Mouse (Mus musculus) neural tube, embryonic 11.5 days (tissue): Measurements from ENCODE around the gene Casc3. TPM values are rescaled to one million over a fixed set of nuclear protein-coding genes. Genes with fewer than 3 reads are reported as not detected.

Experiments
- ATAC-seq: fragments of 200-750 bp; cut with Nextera tagmentation; 2 replicates; pipeline ENCODE4 v1.8.0; 2017; ENCODE audit warnings: moderate number of reproducible peaks, mild to moderate bottlenecking, moderate TSS enrichment, moderate library complexity; ENCODE audit not compliant: insufficient read depth, low FRiP score, low TSS enrichment
- DNase-seq: peaks from one replicate; pipeline ENCODE4 v3.0.0-alpha.2; 2015; ENCODE audit warnings: low spot score
- H3K27ac ChIP-seq: fragments of 300-500 bp; sonication (generic); 2 replicates; pipeline ENCODE4 v1.5.1; 2014; ENCODE audit warnings: low read depth, mild to moderate bottlenecking, low read length
- H3K27me3 ChIP-seq: fragments of 300-500 bp; sonication (generic); 2 replicates; pipeline ENCODE4 v1.6.1; 2014; ENCODE audit warnings: mild to moderate bottlenecking, low read length, mixed read lengths; ENCODE audit not compliant: control insufficient read depth, insufficient read depth
- H3K36me3 ChIP-seq: fragments of 300-500 bp; sonication (generic); 2 replicates; pipeline ENCODE4 v1.6.1; 2014; ENCODE audit warnings: mild to moderate bottlenecking, low read length, moderate library complexity, mixed read lengths; ENCODE audit not compliant: control insufficient read depth, insufficient read depth
- H3K4me1 ChIP-seq: fragments of 300-500 bp; sonication (generic); 2 replicates; pipeline ENCODE4 v1.6.1; 2014; ENCODE audit warnings: low read length, mixed read lengths; ENCODE audit not compliant: control insufficient read depth, insufficient read depth
- H3K4me2 ChIP-seq: fragments of 300-500 bp; sonication (generic); 2 replicates; pipeline ENCODE4 v1.6.1; 2014; ENCODE audit warnings: low read depth, mild to moderate bottlenecking, moderate library complexity
- H3K4me3 ChIP-seq: fragments of 300-500 bp; sonication (generic); 2 replicates; pipeline ENCODE4 v1.5.1; 2014; ENCODE audit warnings: low read depth, low read length
- H3K9ac ChIP-seq: fragments of 300-500 bp; sonication (generic); 2 replicates; pipeline ENCODE4 v1.6.1; 2014; ENCODE audit warnings: mild to moderate bottlenecking, low read length
- H3K9me3 ChIP-seq: fragments of 300-500 bp; sonication (generic); 2 replicates; pipeline ENCODE4 v1.6.1; 2016; ENCODE audit warnings: low read length; ENCODE audit not compliant: control insufficient read depth
- WGBS: fragments of 180-500 bp; shearing (Covaris S2); extraction: QIAGEN DNeasy Blood & Tissue Kit; methylation state at CpG from one replicate; pipeline ENCODE4 v1.1.7; 2014; 5-methylcytosine and 5-hydroxymethylcytosine counted together
- polyA plus RNA-seq: library from polyadenylated mRNA; unstranded; fragments of >200 nt; fragmentation: Nextera tagmentation; extraction: Ambion mirVana; gene quantifications from 2 replicates; pipeline ENCODE4 v1.2.1, GENCODE M21; 2014

Casc3 gene
- polyA plus RNA-seq, 1 experiment from 2014 or later, result 59.4 TPM

- DNase-seq (no peak), ATAC-seq (no peak)
- H3K27me3 ChIP-seq, result peaks cover 13% of the 10 kb centered on the region
- no peak overlapping the region for H3K27ac ChIP-seq
- no peak overlapping the region for H3K4me3 ChIP-seq
- peaks cover 2% of the 10 kb centered on the region; the same call in 1 of the 2 replicates for H3K4me1 ChIP-seq
- H3K9me3 ChIP-seq, result no peaks in the 10 kb centered on the region
- peaks cover 3% of the 10 kb centered on the region; the same call in 1 of the 2 replicates for H3K36me3 ChIP-seq
- 79% methylated on average over 9 of the region's 9 CpGs for WGBS
- H3K9ac ChIP-seq, result no peak overlapping the region
- no peak overlapping the region for H3K4me2 ChIP-seq
Observed at GRCm38 (mm10) chr11:98838512-98838911, 33.8 kb downstream of the Casc3 start.

GRCm38 (mm10) chr11:98839402-98839801 is 34.7 kb downstream of the Casc3 start:
- WGBS, result 48% methylated on average over 6 of the region's 6 CpGs
- Histone ChIP-seq H3K9ac (no peak overlapping the region), H3K27me3 (peaks cover 13% of the 10 kb centered on the region), H3K27ac (no peak overlapping the region), H3K4me2 (no peak overlapping the region), H3K9me3 (no peaks in the 10 kb centered on the region), H3K4me1 (peaks cover 2% of the 10 kb centered on the region; the same call in 1 of the 2 replicates), H3K36me3 (peaks cover 2% of the 10 kb centered on the region; the same call in 1 of the 2 replicates), H3K4me3 (no peak overlapping the region)
- ATAC-seq, result no peak
- DNase-seq, result no peak

GRCm38 (mm10) chr11:98839897-98840296 is 35.2 kb downstream of the Casc3 start:
- H3K9ac ChIP-seq, result no peak overlapping the region
- no peak overlapping the region for H3K4me3 ChIP-seq
- H3K27ac ChIP-seq, result no peak overlapping the region
- no peak for DNase-seq
- 69% methylated on average over 10 of the region's 10 CpGs for WGBS
- H3K4me1 ChIP-seq, result peaks cover 2% of the 10 kb centered on the region; the same call in 1 of the 2 replicates
- no peaks in the 10 kb centered on the region for H3K9me3 ChIP-seq
- no peaks in the 10 kb centered on the region for H3K36me3 ChIP-seq
- no peak overlapping the region for H3K4me2 ChIP-seq
- ATAC-seq, result no peak
- peaks cover 13% of the 10 kb centered on the region for H3K27me3 ChIP-seq

GRCm38 (mm10) chr11:98846016-98846415 is 41.3 kb downstream of the Casc3 start:
- H3K9me3 ChIP-seq, result no peaks in the 10 kb centered on the region
- 68% methylated on average over 13 of the region's 13 CpGs for WGBS
- H3K4me3 ChIP-seq, result no peak overlapping the region
- no peak overlapping the region for H3K9ac ChIP-seq
- DNase-seq (no peak), ATAC-seq (no peak)
- no peaks in the 10 kb centered on the region for H3K27me3 ChIP-seq
- H3K36me3 ChIP-seq, result no peaks in the 10 kb centered on the region
- H3K4me2 ChIP-seq, result no peak overlapping the region
- H3K27ac ChIP-seq, result no peak overlapping the region
- peaks cover 15% of the 10 kb centered on the region for H3K4me1 ChIP-seq

- WGBS, result 69% methylated on average over 19 of the region's 19 CpGs
- H3K9ac ChIP-seq, result no peak overlapping the region
- no peaks in the 10 kb centered on the region for H3K9me3 ChIP-seq
- no peak overlapping the region for H3K4me2 ChIP-seq
- ATAC-seq (no peak), DNase-seq (no peak)
- H3K4me3 ChIP-seq, result no peak overlapping the region
- H3K27ac ChIP-seq, result no peak overlapping the region
- peaks cover 15% of the 10 kb centered on the region for H3K4me1 ChIP-seq
- H3K27me3 ChIP-seq, result no peaks in the 10 kb centered on the region
- H3K36me3 ChIP-seq, result no peaks in the 10 kb centered on the region
Observed at GRCm38 (mm10) chr11:98846865-98847604, 42.3 kb downstream of the Casc3 start.

GRCm38 (mm10) chr11:98849196-98849894 is 44.6 kb downstream of the Casc3 start:
- Histone ChIP-seq H3K4me3 (no peak overlapping the region), H3K9me3 (no peaks in the 10 kb centered on the region), H3K27ac (no peak overlapping the region), H3K4me1 (peaks cover 15% of the 10 kb centered on the region), H3K27me3 (no peaks in the 10 kb centered on the region), H3K4me2 (no peak overlapping the region), H3K9ac (peak overlapping the region; percentile 11; the same call in 1 of the 2 replicates), H3K36me3 (no peaks in the 10 kb centered on the region)
- ATAC-seq (no peak), DNase-seq (no peak)
- 7% methylated on average over 19 of the region's 19 CpGs for WGBS

GRCm38 (mm10) chr11:98850100-98851093 is 45.7 kb downstream of the Casc3 start:
- peak; percentile 69 for DNase-seq
- H3K36me3 ChIP-seq, result no peaks in the 10 kb centered on the region
- H3K9ac ChIP-seq, result no peak overlapping the region; the same call in 1 of the 2 replicates
- 54% methylated on average over 26 of the region's 26 CpGs for WGBS
- no peak overlapping the region for H3K27ac ChIP-seq
- H3K4me1 ChIP-seq, result peaks cover 15% of the 10 kb centered on the region
- no peaks in the 10 kb centered on the region for H3K27me3 ChIP-seq
- peak overlapping the region; percentile 19 for H3K4me2 ChIP-seq
- 0 out of 2 replicates have a peak, but pooled peaks have one; percentile 41 for ATAC-seq
- no peaks in the 10 kb centered on the region for H3K9me3 ChIP-seq
- no peak overlapping the region; the same call in 1 of the 2 replicates for H3K4me3 ChIP-seq

- H3K27ac ChIP-seq, result no peak overlapping the region
- H3K9ac ChIP-seq, result 0 out of 2 replicates have a peak overlapping the region, but pooled peaks have one; percentile 1
- ATAC-seq (no peak), DNase-seq (no peak)
- 92% methylated on average over 8 of the region's 8 CpGs for WGBS
- no peak overlapping the region for H3K4me2 ChIP-seq
- H3K4me1 ChIP-seq, result peaks cover 13% of the 10 kb centered on the region
- H3K4me3 ChIP-seq, result no peak overlapping the region
- H3K36me3 ChIP-seq, result no peaks in the 10 kb centered on the region
- no peaks in the 10 kb centered on the region for H3K9me3 ChIP-seq
- no peaks in the 10 kb centered on the region for H3K27me3 ChIP-seq
Observed at GRCm38 (mm10) chr11:98854116-98854515, 49.4 kb downstream of the Casc3 start.
